Mouse (Mus musculus): ENCODE measurements around the gene Col3a1.

Gene Col3a1

GRCm38 (mm10) chr1:45311388-45311787, at the start of gene Col3a1:
Gene Col3a1 (plus strand): TSS chr1:45311538.
- no peak for DNase-seq

- DNase-seq = no peak
Measured at GRCm38 (mm10) chr1:45269421-45269820, 41.9 kb upstream of the Col3a1 start.

- DNase-seq = no peak
Measured at GRCm38 (mm10) chr1:45276006-45276539, 35.3 kb upstream of the Col3a1 start.

- DNase-seq = no peak
Measured at GRCm38 (mm10) chr1:45287954-45288353, 23.4 kb upstream of the Col3a1 start.

GRCm38 (mm10) chr1:45290037-45290436, 21.3 kb upstream of the Col3a1 start:
- DNase-seq = no peak

- DNase-seq = no peak
Measured at GRCm38 (mm10) chr1:45299394-45300119, 11.8 kb upstream of the Col3a1 start.

GRCm38 (mm10) chr1:45304273-45304672, 7.1 kb upstream of the Col3a1 start:
- no peak for DNase-seq

GRCm38 (mm10) chr1:45309015-45309414, 2.3 kb upstream of the Col3a1 start:
- no peak for DNase-seq

GRCm38 (mm10) chr1:45311962-45312361, 624 bp downstream of the Col3a1 start:
- no peak for DNase-seq

- no peak for DNase-seq
Measured at GRCm38 (mm10) chr1:45312870-45313269, 1.5 kb downstream of the Col3a1 start.

- DNase-seq = no peak
Measured at GRCm38 (mm10) chr1:45313696-45314295, 2.5 kb downstream of the Col3a1 start.

- no peak for DNase-seq
Measured at GRCm38 (mm10) chr1:45315767-45316528, 4.6 kb downstream of the Col3a1 start.

GRCm38 (mm10) chr1:45318241-45318640, 6.9 kb downstream of the Col3a1 start:
- no peak for DNase-seq

GRCm38 (mm10) chr1:45320861-45321260, 9.5 kb downstream of the Col3a1 start:
- no peak for DNase-seq

GRCm38 (mm10) chr1:45329149-45329548, 17.8 kb downstream of the Col3a1 start:
- DNase-seq = no peak

- no peak for DNase-seq
Measured at GRCm38 (mm10) chr1:45355944-45356343, 44.6 kb downstream of the Col3a1 start.

- DNase-seq = no peak
Measured at GRCm38 (mm10) chr1:45358020-45358419, 46.7 kb downstream of the Col3a1 start.

- DNase-seq = no peak
Measured at GRCm38 (mm10) chr1:45359147-45359546, 47.8 kb downstream of the Col3a1 start.

- no peak for DNase-seq
Measured at GRCm38 (mm10) chr1:45359673-45360072, 48.3 kb downstream of the Col3a1 start.

GRCm38 (mm10) chr1:45363274-45363673, 51.9 kb downstream of the Col3a1 start:
- no peak for DNase-seq

- DNase-seq = no peak
Measured at GRCm38 (mm10) chr1:45365427-45365826, 54.1 kb downstream of the Col3a1 start.

GRCm38 (mm10) chr1:45379992-45380690, 68.8 kb downstream of the Col3a1 start:
- no peak for DNase-seq

- DNase-seq = no peak
Measured at GRCm38 (mm10) chr1:45381866-45382265, 70.5 kb downstream of the Col3a1 start.

Measured in B cell, adult 2 months (primary cell).